Mouse (Mus musculus) WW6 (cell line): ENCODE measurements around the gene Mtg2.

Experiments
- DNase-seq: peaks from one replicate; pipeline ENCODE4 v3.0.0-alpha.2; 2013; ENCODE audit warnings: low read depth, low spot score

Gene Mtg2

DNA sequence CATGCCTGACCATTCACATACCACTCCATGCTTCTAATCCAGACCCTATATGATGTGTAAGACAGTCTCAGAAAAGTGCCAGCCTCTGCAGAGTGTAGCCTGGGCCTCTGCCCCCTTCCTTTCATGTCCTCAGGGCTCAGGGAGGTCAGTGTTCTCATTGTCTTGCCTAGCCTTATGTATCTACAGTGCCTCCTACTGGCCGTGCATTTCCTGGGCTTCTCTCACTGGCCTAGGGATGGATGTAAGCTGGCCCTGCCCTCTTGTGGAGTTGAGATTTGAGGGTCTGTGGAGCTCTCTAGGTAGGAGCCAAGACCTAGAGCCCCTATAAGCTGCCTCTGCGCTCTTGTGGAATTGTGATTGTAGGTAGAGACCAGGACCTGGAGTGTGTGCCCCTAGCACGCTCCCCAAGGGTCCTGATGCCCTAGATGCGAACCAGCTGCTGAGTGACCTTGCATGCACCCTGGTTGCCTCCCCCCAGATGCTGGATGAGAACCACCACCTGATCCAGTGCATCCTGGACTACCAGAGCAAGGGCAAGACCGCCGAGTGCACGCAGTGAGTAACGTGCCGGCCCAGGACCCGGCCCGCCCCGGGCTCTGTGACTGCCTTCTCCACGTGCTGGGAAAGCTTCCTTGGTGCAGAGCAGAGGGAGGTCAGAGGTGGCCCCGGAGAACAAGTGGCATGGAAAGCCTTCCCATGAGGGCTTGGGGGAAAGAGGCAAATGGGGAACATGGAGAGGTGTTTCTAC, 18.2 kb upstream of the Mtg2 start:
- DNase-seq: no peak

GRCm38 (mm10) chr2:180053001-180053400, 17.4 kb upstream of the Mtg2 start:
- DNase-seq: no peak

DNA sequence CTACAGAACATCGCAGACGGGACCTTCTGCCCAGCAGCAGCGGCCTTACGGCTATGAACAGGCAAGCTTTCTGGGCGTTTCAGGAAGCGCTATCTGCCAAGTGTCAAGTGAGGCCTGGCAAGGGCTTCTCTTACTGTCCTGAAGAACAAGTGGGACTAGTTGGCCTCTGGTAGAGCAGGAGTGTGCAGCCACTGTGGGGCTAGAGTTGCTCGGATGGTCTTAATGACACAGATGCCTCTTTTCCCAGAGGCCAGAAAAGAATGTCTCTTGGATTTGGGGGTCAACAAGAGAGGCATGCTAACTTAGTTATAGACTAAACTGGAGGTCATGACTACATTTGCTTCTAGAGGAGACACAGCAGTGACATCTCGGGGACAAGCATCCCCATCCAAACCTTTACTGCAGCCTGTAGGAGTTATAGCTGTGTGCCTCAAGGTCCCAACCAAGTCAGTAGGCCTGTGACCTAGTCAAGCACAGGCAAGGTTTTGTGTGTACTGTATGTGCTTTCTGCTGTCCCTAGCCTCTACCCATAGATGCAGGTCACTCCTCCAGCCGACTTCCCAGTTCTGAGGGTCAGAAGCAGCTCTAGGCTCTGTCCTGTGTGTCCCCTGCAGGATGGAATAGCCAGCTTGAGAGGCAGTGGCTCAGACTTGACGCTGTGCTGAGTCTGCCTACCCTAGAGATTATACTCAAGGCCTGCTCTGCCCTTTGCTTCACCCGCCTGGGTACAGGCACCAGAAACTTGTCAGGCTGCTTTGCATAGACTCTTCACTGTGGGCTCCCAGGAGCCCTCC, 6.9 kb upstream of the Mtg2 start:
- no peak for DNase-seq

DNA sequence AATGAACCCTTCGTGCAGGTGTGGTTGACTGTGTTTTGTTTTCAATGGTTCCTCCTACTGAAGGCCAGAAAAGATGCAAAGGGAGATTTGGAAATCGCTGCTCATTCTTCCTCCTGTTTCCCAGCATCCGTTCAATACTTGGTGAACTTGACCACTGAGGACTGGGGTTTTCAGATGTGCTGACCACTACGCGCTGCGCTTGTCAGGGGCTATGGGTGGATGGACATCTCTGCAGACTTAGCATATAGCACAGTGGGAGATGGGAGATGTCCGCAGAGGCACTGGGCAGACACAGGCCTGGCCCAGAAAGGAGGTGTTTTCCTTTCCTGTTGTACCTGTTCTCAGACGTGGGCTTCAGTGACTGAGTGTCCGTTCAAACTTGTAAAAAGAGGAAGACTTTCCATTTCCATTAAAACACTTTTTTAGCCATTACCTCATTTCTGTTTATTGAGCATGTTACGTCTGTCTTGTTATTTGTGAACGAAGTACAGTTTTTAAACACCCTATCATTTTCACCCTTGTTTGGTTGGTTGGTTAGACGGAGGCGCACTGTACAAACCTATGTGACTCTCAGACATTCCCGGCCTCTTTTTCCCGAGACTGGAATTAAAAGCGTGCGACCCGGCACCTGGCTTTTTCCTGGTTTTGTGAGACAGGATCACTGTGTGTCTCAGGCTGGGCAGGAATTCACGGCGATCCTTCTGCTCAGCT, 463 bp upstream of the Mtg2 start:
- DNase-seq: no peak

DNA sequence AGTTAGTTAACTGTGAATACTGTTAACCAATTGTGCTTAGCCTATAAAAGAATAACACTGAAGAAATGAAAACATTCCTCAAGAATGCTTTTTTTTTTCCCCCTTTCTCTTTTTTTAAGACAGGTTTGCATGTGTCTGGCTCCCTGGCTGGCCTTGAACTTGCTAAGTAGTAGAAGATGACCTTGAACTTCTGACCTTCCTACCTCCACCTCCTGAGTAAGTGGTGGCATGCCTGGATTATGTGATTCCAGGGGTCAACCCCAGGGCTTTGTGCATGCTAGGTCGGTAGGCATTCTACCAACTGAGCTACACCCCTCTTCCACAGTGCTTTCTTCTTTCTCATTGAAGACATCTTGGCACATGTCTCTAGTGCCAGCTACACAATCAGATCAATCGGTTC, 1.3 kb downstream of the Mtg2 start:
- DNase-seq: no peak

GRCm38 (mm10) chr2:180072886-180073285, 2.5 kb downstream of the Mtg2 start:
- no peak for DNase-seq

DNA sequence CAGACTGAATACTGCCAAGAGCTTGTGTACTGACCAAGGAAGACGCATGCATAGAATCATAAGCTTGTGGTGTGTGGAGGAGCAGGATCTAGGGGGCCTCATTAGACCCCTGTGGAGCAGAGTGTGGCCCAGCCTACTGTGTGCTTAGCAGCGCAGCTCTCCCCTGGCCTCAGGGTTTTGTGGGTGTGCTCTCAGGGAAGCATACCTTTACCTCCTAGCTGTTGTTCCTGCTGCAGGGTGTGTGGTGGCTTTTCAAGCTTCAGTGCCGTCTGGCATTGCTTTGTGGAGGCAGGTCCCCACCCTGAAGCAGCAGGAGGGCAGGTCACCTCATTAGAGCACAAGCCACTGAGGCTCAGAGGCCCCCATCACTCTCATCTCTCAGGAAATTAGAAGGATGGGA, 7.2 kb downstream of the Mtg2 start:
- DNase-seq: no peak

DNA sequence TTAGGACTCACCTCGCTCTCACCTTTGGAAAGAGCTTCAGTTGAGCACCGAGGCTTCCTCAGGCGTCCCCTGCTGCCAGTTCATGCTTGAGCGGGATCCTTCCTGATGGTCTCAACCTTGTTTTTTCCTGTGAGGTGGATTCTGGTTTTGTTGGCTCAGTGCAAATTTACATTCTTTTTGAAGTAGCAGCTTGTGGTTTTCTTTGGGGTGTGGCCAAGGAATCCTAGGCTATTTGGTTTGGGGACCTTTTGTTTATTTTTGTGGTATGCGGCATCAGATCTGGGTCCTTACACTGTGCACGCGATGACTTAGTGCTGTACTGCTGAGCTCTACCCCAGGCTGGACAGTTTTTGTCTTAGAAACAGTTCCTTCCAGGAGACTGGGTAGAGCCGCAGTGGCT, 10.3 kb downstream of the Mtg2 start:
- no peak for DNase-seq

- DNase-seq: no peak
These were observed 12.7 kb downstream of the Mtg2 start for GRCm38 (mm10) chr2:180083063-180083462.

- DNase-seq: no peak
These were observed 14.2 kb downstream of the Mtg2 start for GRCm38 (mm10) chr2:180084565-180084964.

DNA sequence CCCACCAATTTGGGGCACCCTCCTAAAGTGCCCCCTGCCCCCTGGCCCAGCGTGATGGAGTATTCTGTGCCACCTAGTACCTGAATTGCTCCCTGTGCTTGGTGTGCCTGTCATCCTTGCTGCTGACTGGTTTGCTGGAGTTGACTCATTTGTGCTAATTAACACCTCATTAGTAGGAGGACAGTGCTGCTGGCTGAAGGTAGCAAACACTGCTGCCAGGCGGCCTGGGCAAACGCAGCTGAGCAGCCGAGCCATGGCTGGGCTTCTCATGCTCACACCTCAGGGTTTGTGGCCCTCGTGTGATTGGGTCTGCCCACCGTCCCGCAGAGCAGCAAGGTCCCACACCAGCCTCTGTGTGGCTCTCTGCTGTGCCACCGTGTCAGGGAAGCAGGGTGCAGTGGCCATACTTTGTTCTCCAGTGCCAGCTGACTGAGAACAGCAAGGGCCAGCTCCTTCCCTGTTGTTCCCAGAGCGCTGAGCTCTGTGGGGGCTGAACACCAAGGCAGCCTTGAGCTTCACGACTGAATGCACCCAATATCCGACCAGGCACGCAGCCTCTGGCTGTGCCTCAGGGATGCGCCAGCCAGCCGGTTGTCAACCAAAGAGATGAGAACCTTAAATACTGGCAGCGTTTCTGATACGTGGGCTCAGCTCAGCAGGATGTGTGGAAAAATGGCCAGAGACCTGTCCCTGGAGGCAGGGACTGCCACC, 15.7 kb downstream of the Mtg2 start:
- no peak for DNase-seq

- DNase-seq: no peak
These were observed 16.2 kb downstream of the Mtg2 start for GRCm38 (mm10) chr2:180086637-180087027.

- DNase-seq: no peak
These were observed 17.1 kb downstream of the Mtg2 start for GRCm38 (mm10) chr2:180087472-180087871.

DNA sequence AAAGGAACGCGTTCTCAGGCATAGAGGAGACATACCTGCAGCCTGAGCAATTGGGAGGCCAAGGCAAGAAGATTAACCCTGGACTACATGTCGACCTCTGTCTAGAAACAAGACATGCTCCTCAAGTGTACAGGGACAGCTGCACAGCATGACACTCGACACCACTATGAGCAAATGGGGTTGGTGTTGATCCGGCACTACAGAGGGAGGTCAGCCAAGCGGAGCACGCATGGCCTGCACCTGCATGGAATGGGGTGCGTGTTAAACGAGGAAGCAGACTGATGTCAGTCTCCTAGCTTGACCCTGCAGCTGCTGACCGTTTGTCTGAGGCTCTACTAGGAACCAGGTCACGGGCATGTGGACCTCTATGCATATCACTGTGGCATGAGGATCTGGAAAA, 19.9 kb downstream of the Mtg2 start:
- DNase-seq: no peak

GRCm38 (mm10) chr2:180095711-180096110, 25.3 kb downstream of the Mtg2 start:
- DNase-seq: no peak

DNA sequence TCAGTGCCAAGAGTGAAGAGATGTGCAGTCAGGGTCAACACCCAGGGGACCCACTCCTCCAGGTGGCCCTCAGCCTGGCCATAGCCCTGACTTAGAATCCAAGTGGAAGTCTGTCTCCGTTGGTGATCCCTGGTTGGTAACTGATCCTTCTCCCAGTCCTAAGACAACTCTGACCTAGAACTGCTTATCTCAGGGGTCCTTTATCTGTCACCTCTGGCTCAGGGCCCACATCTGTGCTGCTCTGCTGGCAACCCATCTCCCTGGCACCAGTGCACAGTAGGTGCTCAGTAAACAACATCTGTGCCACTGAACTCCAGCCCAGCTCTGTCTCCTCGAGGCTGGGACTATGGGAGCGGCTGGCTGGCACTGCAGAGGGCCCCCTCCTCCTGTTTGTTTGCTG, 27.2 kb downstream of the Mtg2 start:
- no peak for DNase-seq

DNA sequence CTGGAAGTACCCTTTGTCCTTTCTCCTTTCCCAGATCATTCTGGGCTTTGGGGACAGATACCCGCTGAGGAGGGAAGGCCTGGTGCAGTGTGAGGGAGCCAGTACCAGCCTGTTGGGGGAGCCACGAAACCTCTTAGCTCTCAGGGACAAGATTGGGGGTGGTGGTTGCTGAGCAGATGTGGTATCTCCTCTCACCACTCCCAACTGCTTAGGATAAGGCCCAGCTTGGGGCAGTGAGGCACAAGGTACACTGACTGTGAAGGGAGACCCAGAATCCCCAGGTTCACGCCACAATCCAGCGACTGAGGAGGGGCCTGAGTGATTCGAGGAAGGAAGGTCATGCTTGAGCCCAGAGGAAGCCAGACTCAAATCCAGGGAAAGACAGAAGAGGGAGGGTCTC, 27.8 kb downstream of the Mtg2 start:
- DNase-seq: no peak

DNA sequence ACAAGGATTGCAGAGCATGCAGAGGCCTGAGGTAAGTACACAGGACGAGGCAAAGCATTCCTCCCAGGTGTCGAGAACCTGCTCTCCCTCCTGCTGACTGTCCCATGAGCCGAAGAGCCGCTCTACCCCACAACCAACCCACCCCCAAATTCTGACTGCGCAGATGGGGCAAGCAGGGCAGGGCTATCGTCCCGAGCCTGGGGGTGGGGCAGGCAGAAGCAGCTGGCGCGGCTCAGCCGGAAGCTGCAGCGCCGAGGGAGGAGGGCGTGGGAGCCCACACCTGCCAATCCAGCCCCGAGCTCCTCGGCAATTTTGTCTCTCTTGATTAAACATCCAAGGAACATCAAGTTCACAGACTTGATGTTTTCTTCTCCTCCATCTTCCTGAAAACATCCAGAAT, 29.1 kb downstream of the Mtg2 start:
- no peak for DNase-seq

DNA sequence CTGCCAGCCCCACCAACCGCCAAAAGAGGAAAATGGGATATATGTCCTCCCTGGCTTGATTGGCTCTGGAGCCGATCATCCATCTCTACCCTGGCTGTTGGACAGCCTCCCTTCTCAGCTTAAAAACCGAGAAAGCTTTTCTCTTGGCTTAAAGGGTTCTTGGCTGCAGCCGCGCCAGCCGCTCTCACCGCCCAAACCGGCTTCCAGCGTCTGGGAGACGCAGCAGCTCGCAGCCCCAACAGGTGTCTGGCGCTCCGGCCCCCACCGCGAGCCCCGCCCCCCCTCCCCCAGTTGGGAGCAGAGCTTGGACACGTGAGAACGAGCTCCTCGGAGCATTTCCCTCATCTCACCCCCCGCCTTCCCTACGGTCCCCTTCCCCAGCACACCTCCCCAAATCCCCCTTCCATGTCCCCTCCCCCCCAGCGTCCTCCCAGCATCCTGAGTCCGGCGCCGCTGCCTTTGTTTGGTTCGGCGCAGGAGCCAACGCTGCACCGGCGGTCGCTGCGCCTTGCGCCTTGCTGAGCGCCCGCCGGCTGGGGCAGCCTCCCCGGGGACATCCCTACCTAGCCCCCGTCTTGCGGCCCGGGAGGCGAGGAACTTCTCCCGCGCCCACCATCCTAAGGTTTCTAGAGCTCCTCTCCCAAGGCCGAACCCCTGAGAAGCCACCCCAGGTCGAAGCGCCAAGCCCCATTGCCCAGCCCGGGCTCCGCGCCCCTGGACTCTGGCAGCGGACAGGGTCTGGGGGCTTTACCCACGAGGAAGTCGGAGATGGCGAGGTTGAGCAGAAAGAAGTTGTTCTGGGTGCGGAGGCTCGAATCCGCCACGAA, 33.0 kb downstream of the Mtg2 start:
- DNase-seq: no peak

GRCm38 (mm10) chr2:180103978-180104658, 33.7 kb downstream of the Mtg2 start, which contains the start of gene Hrh3:
Hrh3 (minus strand) TSS chr2:180104488.
- DNase-seq: no peak
